ENCODE assay signal across 8 mouse cellular contexts in genomic region chr9:20543496-20543895, GRCm38 (mm10). TPM values are rescaled to one million over a fixed set of nuclear protein-coding genes. Genes with fewer than 3 reads are reported as not detected.
DNase-seq lines count a peak whose midpoint lies in the region; ATAC-seq and TF ChIP-seq lines count a peak whose summit lies in the region.
"Had no signal": no experiment of that assay in that cellular context is flagged by ENCODE, and none has a peak within 500 bp of the region (broad histone marks: within the 10 kb centered on the region; RNA-seq: fewer than 3 reads in every experiment).

No protein-coding gene starts in this region.

- no peaks in the 10 kb centered on the region for H3K27me3 ChIP-seq in kidney, postnatal 0 days (ENCODE audit: insufficient read depth, low read length)
- H3K27me3 ChIP-seq in hindbrain, embryonic 12.5 days, result peaks cover 7% of the 10 kb centered on the region; the same call in 1 of the 2 replicates
- no peaks in the 10 kb centered on the region for H3K27me3 ChIP-seq in limb, embryonic 14.5 days (ENCODE audit: control insufficient read depth, insufficient read depth, low read length)
- H3K27me3 ChIP-seq in midbrain, postnatal 0 days (ENCODE audit: insufficient read depth, low read length), result no peaks in the 10 kb centered on the region

- no peaks in the 10 kb centered on the region for H3K36me3 ChIP-seq in kidney, postnatal 0 days (ENCODE audit: insufficient read depth, low read length)
- no peaks in the 10 kb centered on the region for H3K36me3 ChIP-seq in hindbrain, embryonic 12.5 days
- H3K36me3 ChIP-seq in limb, embryonic 14.5 days (ENCODE audit: control insufficient read depth, insufficient read depth, low read length), result no peaks in the 10 kb centered on the region
- no peaks in the 10 kb centered on the region for H3K36me3 ChIP-seq in midbrain, postnatal 0 days (ENCODE audit: insufficient read depth, low read length)

- WGBS in kidney, postnatal 0 days, result 34% methylated on average over 6 of the region's 6 CpGs
- WGBS in hindbrain, embryonic 12.5 days, result 20% methylated on average over 6 of the region's 6 CpGs
- 28% methylated on average over 6 of the region's 6 CpGs for WGBS in limb, embryonic 14.5 days
- 36% methylated on average over 6 of the region's 6 CpGs for WGBS in midbrain, postnatal 0 days

- ATAC-seq in kidney, postnatal 0 days (replicated peaks; ENCODE audit: low FRiP score, low read depth), result no peak
- no peak for ATAC-seq in hindbrain, embryonic 12.5 days (ENCODE audit: low FRiP score)
- no peak for ATAC-seq in limb, embryonic 14.5 days (ENCODE audit: low FRiP score, low read depth)
- ATAC-seq in midbrain, postnatal 0 days (ENCODE audit: low FRiP score), result no peak

- no peaks in the 10 kb centered on the region for H3K9me3 ChIP-seq in kidney, postnatal 0 days (replicated peaks; ENCODE audit: low read length)
- no peaks in the 10 kb centered on the region for H3K9me3 ChIP-seq in hindbrain, embryonic 12.5 days (replicated peaks)
- H3K9me3 ChIP-seq in limb, embryonic 14.5 days (ENCODE audit: control insufficient read depth, low read length), result no peaks in the 10 kb centered on the region
- no peaks in the 10 kb centered on the region for H3K9me3 ChIP-seq in midbrain, postnatal 0 days (ENCODE audit: low read length)

- H3K4me1 ChIP-seq in kidney, postnatal 0 days (replicated peaks; ENCODE audit: insufficient read depth, low read length), result 0 out of 2 replicates have a peak, but pooled peaks cover 3% of the 10 kb centered on the region
- H3K4me1 ChIP-seq in hindbrain, embryonic 12.5 days, result no peaks in the 10 kb centered on the region; the same call in 1 of the 2 replicates
- no peaks in the 10 kb centered on the region for H3K4me1 ChIP-seq in limb, embryonic 14.5 days (ENCODE audit: control insufficient read depth, insufficient read depth, low read length)
- no peaks in the 10 kb centered on the region for H3K4me1 ChIP-seq in midbrain, postnatal 0 days (ENCODE audit: insufficient read depth, low read length)

- TF ChIP-seq CTCF in kidney, postnatal 0 days (IDR thresholded peaks at IDR 0.05; ENCODE audit: low read depth), result no peak
- no peak for TF ChIP-seq CTCF in midbrain, postnatal 0 days (IDR thresholded peaks at IDR 0.05)

- H3K4me3 ChIP-seq in kidney, postnatal 0 days (replicated peaks; ENCODE audit: low read depth, low read length), result no peak overlapping the region
- H3K4me3 ChIP-seq in hindbrain, embryonic 12.5 days, result no peak overlapping the region
- no peak overlapping the region for H3K4me3 ChIP-seq in limb, embryonic 14.5 days (replicated peaks; ENCODE audit: low read length)
- no peak overlapping the region for H3K4me3 ChIP-seq in midbrain, postnatal 0 days (ENCODE audit: low read depth, low read length)

- no peak overlapping the region for H3K9ac ChIP-seq in kidney, postnatal 0 days (ENCODE audit: low read depth, low read length)
- no peak overlapping the region for H3K9ac ChIP-seq in hindbrain, embryonic 12.5 days
- no peak overlapping the region for H3K9ac ChIP-seq in limb, embryonic 14.5 days (ENCODE audit: low read depth, low read length, severe bottlenecking)
- no peak overlapping the region for H3K9ac ChIP-seq in midbrain, postnatal 0 days (replicated peaks; ENCODE audit: low read length, poor library complexity, severe bottlenecking)

- DNase-seq in kidney, postnatal 0 days (ENCODE audit: low spot score), result no peak
- no peak for DNase-seq in kidney, adult 11 months
- DNase-seq in limb, embryonic 14.5 days (ENCODE audit: low spot score), result no peak
- no peak for DNase-seq in midbrain, postnatal 0 days (ENCODE audit: low spot score)
- no peak for DNase-seq in thymus, postnatal 36 days
- DNase-seq in adrenal gland, postnatal 14 days, result no peak
- DNase-seq: cerebellum, postnatal 36 days had no signal

- TF ChIP-seq POLR2A in limb, embryonic 14.5 days (IDR thresholded peaks at IDR 0.05; ENCODE audit: borderline replicate concordance, extremely low read depth, insufficient read depth, insufficient read length), result no peak

- peak overlapping the region; percentile 79; the same call in 1 of the 2 replicates for H3K27ac ChIP-seq in kidney, postnatal 0 days
- H3K27ac ChIP-seq in hindbrain, embryonic 12.5 days, result 0 out of 2 replicates have a peak overlapping the region, but pooled peaks have one; percentile 9
- H3K27ac ChIP-seq in limb, embryonic 14.5 days (replicated peaks; ENCODE audit: low read depth, low read length), result peak overlapping the region; percentile 92; the same call in 1 of the 2 replicates
- H3K27ac ChIP-seq in midbrain, postnatal 0 days (ENCODE audit: low read depth, low read length), result peak overlapping the region; percentile 79; the same call in 1 of the 2 replicates

- H3K4me2 ChIP-seq in kidney, postnatal 0 days (ENCODE audit: low read length), result 0 out of 2 replicates have a peak overlapping the region, but pooled peaks have one; percentile 61
- H3K4me2 ChIP-seq in hindbrain, embryonic 12.5 days (replicated peaks), result peak overlapping the region; percentile 75; the same call in 1 of the 2 replicates
- peak overlapping the region; percentile 85; the same call in 1 of the 2 replicates for H3K4me2 ChIP-seq in limb, embryonic 14.5 days (replicated peaks; ENCODE audit: low read depth, low read length, severe bottlenecking)
- H3K4me2 ChIP-seq in midbrain, postnatal 0 days (ENCODE audit: low read depth, low read length, poor library complexity, severe bottlenecking), result peak overlapping the region; percentile 42; the same call in 1 of the 2 replicates

RNA-seq across cellular contexts. Expression of gene Zfp266, which starts 22.3 kb away (rescaled TPM):
- polyA plus RNA-seq in kidney, postnatal 0 days (2015; fragmentation: Nextera tagmentation; extraction: Ambion mirVana), result 58.0 and 63.0 TPM in 2 replicates
- 151 and 155 TPM in 2 replicates for polyA plus RNA-seq in hindbrain, embryonic 12.5 days (2016; fragmentation: Nextera tagmentation; extraction: Ambion mirVana)
- polyA plus RNA-seq in limb, embryonic 14.5 days (2012; rRNA removed), result 43.1 and 43.5 TPM in 2 replicates
- 92.4 and 95.5 TPM in 2 replicates for polyA plus RNA-seq in limb, embryonic 14.5 days (2014; fragmentation: Nextera tagmentation; extraction: Ambion mirVana)
- 96.3 and 124 TPM in 2 replicates for total RNA-seq in midbrain, postnatal 0 days (2014; rRNA removed)
- polyA plus RNA-seq in midbrain, postnatal 0 days (2015; fragmentation: Nextera tagmentation; extraction: Ambion mirVana), result 48.5 and 54.8 TPM in 2 replicates
- 44.0 and 46.2 TPM in 2 replicates for total RNA-seq in adrenal gland, postnatal 14 days (2021)

RNA-seq across cellular contexts. Expression of gene Zfp846, which starts 37.6 kb away (rescaled TPM):
- polyA plus RNA-seq in kidney, postnatal 0 days (2015; fragmentation: Nextera tagmentation; extraction: Ambion mirVana), result 10.0 and 12.3 TPM in 2 replicates
- 30.6 and 34.8 TPM in 2 replicates for polyA plus RNA-seq in hindbrain, embryonic 12.5 days (2016; fragmentation: Nextera tagmentation; extraction: Ambion mirVana)
- polyA plus RNA-seq in limb, embryonic 14.5 days (2012; rRNA removed), result 10.6 and 13.1 TPM in 2 replicates
- polyA plus RNA-seq in limb, embryonic 14.5 days (2014; fragmentation: Nextera tagmentation; extraction: Ambion mirVana), result 18.2 and 20.0 TPM in 2 replicates
- 21.3 and 27.1 TPM in 2 replicates for total RNA-seq in midbrain, postnatal 0 days (2014; rRNA removed)
- polyA plus RNA-seq in midbrain, postnatal 0 days (2015; fragmentation: Nextera tagmentation; extraction: Ambion mirVana), result 44.2 and 47.5 TPM in 2 replicates
- 9.2 and 10.8 TPM in 2 replicates for total RNA-seq in adrenal gland, postnatal 14 days (2021)

RNA-seq across cellular contexts. Expression of gene Zfp426, which starts 51.0 kb away (rescaled TPM):
- 18.2 and 19.3 TPM in 2 replicates for polyA plus RNA-seq in kidney, postnatal 0 days (2015; fragmentation: Nextera tagmentation; extraction: Ambion mirVana)
- polyA plus RNA-seq in hindbrain, embryonic 12.5 days (2016; fragmentation: Nextera tagmentation; extraction: Ambion mirVana), result 29.7 and 30.6 TPM in 2 replicates
- polyA plus RNA-seq in limb, embryonic 14.5 days (2012; rRNA removed), result 12.0 and 17.4 TPM in 2 replicates
- 24.1 and 25.5 TPM in 2 replicates for polyA plus RNA-seq in limb, embryonic 14.5 days (2014; fragmentation: Nextera tagmentation; extraction: Ambion mirVana)
- total RNA-seq in midbrain, postnatal 0 days (2014; rRNA removed), result 33.5 and 62.2 TPM in 2 replicates
- 20.8 and 23.4 TPM in 2 replicates for polyA plus RNA-seq in midbrain, postnatal 0 days (2015; fragmentation: Nextera tagmentation; extraction: Ambion mirVana)
- 20.5 and 22.1 TPM in 2 replicates for total RNA-seq in adrenal gland, postnatal 14 days (2021)

Comparison
In these comparisons a context has a peak if more than half of its experiments do, and no peak if none do; other contexts are left out.
1. H3K27ac ChIP-seq: peak in every context shown above with its lines; median percentile 92 in limb, embryonic 14.5 days; 79 in kidney, postnatal 0 days; 79 in midbrain, postnatal 0 days; 9 in hindbrain, embryonic 12.5 days.